Mouse (Mus musculus) left cerebral cortex, adult 11 months (tissue): Measurements from ENCODE around the gene Aldh3b3.
"Not testable (repeated sequence)": the region's sequence is repeated elsewhere in the genome, so short reads cannot be mapped to it uniquely, and the experiment has no call there.

Experiments
- DNase-seq: peaks from one replicate; pipeline ENCODE4 v3.0.0; 2022; ENCODE audit warnings: low spot score

Aldh3b3 gene

DNA sequence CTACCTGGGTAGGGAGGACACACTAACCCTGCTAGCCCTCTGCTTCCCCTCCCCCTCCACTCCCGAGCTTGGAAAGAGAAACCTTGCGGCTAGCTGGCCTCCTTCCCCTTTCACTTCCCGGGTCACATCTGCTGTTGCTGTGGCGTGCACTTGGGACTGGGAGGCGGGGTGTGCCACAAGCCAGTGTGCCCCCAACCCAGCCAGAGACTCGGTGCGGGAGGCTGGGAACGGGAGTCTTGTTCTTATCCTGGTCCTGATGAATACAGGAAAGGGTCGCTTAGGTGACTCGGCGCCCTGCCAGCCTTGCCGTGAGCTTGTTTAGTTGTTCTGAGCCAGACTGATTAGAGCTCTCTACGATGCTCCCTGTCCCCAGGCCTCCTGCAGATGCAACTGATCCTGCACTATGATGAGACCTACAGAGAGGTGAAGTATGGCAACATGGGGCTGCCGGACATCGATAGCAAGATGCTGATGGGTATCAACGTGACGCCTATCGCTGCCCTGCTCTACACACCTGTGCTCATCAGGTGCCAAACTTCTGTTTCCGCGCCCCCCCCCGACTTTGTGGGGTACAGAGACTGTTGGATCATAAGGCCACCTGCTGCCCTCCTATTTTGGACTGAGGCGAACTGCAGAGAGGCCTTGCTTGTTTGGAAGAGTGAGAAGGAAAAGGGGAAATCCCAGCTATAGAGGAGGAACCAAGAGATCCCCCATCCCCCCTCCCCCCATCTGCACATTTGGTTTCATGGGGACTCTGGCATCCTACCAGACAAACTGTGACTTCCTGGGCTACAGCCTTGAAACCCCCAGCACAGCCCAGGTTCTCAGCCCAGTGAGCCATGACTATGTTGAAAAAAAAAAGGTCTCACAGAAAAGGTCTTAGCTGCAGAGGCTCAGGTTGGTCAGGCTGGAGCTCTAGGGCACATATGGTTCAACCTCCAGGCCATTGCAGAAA lies 22.3 kb upstream of the Aldh3b3 start:
- no peak for DNase-seq

DNA sequence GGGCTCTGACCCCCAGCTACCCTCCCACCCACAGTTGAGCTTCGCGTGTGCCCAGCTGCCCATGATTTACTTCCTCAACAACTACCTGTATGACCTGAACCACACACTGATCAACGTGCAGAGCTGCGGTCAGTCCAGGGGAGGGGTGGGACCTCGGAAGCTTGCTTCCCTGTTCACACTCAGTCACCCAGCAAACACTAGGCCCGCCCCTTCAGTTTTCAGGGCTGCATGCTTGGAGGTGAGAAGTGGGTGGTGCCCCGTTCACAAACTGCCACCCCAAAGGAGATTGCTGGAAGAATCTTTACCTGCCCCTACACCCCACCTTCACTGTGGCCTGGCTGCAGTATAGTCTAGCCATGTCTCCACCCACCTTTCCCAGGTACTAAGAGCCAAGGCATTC lies 16.1 kb upstream of the Aldh3b3 start:
- DNase-seq = no peak

DNA sequence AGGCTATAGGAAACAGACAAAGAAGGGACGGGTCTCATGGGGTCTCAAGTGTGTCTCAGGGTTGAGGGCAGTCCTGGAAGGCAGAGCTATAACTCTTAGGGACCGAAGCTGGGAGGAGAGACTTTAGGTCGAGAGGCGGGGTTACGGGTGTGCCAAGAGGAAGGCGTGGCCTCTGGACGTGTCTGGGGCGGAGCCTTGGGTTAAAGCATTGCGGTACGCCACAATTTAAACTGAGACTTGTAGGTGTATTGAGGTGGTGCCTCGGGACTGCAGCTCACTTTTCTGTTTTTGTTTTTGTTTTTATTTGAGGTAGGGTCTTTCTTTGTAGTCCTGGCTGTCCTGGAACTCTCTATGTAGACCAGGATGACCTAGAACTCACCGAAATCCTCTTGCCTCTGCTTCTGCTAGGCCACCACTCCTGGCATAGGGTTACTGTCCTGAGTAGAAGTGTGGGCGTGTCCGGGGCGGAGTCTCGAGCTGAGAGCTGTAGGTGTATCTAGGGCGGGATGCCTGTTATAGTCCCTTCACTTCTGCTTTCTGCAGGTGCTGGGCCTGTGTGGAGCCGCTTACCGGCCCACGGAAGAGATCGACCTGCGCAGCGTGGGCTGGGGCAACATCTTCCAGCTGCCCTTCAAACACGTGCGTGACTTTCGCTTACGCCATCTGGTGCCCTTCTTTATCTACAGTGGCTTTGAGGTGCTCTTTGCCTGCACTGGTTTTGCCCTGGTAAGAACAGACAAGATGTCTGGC lies 15.3 kb upstream of the Aldh3b3 start:
- DNase-seq = no peak

DNA sequence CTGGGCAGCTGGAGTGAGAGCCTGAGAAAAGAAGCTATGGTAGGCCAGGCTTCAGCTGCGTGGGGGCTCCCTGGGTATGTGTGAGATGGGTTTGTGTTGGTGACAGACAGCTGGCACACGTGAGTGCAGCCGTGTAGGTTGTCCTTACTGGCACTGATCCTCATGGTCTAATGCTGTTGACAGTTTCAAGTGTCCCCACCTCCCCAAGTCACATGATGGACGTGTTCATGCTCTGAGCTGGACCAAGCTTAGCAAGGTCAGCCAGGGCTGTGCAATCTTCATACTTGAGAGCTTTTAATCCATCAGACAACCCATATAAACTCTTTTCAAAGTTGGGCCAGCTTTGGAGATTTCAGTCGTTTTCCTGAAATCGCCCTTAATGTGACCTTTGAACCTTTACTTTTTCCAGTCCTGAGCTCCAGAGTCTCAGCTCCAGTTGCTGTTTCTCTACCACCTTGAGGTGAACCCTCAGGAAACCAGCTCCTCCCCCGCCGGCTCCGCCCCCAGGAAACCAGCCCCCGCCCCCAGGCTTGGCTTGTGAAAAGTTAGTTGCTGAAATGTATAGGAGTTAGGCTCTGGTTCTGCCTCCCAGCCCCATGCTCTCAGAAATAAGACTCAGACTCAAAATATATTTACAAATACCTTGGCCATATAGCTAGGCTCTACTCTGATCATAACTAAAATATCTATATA lies 12.4 kb upstream of the Aldh3b3 start:
- no peak for DNase-seq

DNA sequence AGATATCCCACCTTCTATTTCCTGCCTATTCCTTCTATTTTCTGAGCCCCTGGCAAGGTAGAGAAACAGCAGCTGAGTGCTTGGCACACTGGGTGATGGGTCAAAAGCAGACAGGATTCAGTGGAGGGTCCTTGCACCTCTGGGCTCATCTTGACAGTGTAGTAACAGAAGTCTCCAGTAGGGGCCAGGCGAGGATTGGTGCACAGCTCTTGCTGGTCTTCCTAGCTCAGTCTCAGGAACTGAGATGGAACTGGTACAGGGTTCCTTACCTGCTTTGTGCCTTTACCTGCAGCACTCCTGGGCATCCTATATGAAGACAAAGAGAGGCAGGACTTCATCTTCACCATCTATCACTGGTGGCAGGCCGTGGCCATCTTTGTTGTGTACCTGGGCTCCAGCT lies 11.7 kb upstream of the Aldh3b3 start:
- no peak for DNase-seq

DNA sequence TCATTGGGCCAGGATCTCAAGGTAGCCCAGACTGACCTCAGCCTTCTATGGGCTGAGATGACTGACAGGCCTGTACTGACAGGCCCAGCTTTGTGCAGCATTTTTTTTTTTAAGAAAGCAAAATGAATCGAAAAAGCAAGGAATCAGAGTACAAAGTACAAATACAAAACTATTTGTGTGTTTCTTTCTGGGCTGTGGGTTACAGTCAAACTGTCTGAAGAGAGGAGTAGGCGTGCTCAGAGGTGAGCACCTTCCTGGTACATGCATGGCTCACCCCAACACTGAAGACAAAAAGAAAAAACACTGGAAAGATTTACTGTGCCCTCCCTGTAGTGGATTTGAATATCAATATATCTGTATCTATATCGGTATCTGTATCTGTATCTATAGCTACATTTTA lies 10.6 kb upstream of the Aldh3b3 start:
- DNase-seq = no peak

DNA sequence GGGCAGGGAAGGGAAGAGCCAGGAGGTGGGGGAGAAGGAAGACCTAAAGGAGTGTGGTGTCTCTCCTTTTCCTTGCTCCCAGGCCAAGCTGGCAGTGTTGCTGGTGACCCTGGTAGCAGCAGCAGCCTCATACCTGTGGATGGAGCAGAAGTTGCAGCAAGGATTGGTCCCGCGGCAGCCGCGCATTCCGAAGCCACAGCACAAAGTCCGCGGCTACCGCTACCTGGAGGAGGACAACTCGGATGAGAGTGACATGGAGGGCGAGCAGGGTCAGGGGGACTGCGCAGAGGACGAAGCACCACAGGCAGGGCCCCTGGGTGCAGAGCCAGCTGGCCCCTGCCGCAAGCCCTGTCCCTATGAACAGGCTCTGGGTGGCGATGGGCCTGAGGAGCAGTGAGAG lies 9.9 kb upstream of the Aldh3b3 start:
- DNase-seq = no peak

DNA sequence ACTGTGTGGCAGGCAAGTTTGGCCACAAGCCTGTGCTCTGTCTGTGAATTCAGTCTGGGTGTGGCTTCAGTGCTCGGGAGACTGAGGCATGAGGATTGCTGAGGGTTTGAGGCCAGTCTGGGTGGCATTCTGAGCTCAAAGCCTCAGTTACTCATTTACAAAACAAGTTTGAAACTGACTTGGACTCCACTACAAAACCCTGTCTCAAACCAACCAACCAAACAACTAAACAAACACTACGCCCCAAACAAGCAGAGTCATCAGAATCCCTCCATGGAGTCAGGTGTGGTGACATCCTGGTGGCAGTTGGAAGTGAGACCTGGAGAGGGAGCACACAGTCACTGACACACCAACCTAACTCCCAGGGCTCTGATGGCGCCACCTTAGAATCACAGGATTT lies 8.1 kb upstream of the Aldh3b3 start:
- DNase-seq = no peak

DNA sequence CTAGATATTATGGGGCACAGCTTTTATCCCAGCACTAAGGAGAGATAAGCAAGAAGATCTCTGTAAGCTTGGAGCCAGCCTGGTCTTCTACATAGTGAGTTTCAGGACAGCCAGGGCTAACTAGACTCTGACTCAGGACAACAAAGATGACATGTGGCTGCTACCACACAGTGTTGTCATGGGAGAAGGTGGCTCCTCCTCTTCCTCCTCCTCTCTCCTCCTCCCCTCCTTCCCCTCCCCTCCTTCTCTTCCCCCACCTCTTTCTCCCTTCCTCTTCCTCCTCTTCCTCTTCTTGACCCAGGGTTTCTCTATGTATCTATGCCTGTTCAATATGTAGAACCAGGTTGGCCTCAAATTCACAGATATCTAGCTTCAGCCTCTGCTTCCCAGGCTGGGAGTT lies 7.0 kb upstream of the Aldh3b3 start:
- no peak for DNase-seq

DNA sequence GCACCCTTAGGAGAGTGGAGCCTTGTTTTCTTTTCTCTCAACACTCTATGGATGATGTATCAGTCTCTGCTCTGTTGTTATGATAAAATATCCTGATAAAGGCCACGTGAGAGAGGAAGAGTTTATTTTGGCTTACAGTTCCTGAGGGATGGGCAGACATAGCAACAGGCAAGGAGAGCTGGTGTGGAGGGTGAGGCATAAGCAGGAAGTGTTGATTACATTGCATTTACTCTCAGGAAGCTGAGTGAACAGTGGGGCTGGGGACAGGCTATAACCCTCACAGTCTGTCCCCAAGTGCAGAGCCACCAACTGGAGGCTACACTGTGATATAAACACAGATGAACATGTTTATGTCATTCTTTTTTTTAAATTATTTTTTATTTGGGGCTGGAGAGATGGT lies 6.3 kb upstream of the Aldh3b3 start:
- no peak for DNase-seq

DNA sequence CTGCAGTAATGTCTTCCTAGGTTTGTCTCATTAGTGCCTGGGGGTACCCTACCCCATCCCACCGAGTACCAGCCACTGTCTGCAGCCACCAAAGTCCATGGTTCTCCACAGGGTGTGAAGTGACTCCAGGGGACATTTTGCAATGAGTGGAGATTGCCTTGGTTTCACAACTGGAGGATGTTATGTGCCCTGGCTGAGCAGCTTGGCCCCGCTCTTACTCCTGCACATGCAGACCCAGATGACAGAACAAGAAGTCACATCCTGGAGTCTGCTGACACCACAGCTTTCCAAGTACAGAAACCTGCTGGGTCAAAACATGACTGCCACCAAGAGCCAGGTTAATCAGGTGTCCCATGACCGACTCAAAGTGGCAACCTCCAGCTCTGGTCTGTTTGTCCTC lies 3.4 kb upstream of the Aldh3b3 start:
- no peak for DNase-seq

DNA sequence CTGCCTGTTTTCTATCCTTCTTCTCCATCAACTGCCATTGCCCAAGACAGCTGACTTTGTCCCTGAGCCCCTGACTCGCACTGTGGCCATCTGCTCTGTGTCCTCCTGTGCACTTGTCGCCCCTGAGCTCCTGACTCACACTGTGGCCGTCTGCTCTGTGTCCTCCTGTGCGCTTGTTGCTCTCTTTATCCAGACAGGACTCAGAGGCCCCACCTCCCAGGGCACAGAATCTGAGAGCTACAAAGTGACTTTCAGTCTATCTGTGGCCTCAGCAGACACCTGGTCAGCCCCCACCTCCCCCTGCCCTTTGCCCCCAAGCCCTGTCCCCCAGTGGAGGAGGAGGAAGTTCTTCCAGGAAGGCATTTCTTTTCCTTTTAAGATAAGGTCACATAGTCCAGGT lies 2.6 kb upstream of the Aldh3b3 start:
- DNase-seq = no peak

DNA sequence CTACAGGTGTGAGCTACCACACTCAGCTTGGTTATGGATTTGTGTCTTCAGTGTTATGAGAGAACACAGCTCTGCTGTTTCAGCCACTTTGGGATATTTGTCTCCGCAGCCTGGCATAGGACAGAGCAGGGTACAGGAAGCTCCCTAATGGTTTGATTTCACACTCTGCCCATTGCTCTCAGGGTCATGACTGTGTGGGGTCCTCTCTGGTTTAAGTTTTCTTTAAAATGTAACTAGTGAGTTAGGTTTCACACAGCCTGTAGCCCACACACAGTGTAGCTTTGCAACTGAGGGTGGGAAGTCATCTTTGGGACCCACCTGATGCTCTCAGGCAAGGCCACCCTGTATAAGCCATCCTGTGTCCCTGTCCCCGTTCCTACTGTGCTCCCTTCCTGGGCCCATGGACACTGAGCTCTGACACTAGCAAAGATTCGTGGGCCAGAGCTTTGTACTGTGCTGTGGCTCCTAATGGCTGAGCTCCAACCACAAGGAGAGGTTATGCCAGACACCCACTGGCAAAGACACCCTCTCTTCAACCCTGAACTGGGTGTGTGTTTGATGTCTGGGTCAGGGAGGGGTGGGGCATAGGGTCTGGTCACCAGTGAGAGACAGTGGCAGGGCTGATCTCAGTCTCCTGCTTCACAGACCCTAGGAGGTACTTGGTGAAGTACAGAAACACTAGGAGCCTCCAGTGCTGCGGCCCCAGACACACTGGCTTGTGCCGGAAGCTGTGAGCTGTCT lies 979 bp upstream of the Aldh3b3 start:
- DNase-seq = not testable (repeated sequence)

DNA sequence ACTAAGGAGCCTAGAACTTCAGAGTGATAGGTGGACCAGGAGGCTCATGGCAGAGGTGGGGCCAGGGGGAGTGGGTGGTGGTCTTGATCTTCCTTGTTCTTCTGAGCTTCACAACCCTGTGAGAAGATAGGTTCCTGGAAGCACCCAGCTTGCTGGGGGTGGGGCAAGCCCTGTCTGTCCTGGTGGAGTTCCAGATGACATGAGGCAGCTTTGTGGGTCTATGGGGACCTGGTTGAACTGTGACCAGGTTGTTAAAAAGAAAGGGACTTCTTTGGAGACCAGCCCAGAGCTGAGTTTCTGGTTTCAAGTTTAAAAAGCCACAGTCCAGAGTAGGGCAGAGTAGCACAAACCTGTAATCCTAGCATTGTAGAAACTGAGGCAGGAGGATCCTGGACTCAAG lies 585 bp downstream of the Aldh3b3 start:
- DNase-seq = no peak

DNA sequence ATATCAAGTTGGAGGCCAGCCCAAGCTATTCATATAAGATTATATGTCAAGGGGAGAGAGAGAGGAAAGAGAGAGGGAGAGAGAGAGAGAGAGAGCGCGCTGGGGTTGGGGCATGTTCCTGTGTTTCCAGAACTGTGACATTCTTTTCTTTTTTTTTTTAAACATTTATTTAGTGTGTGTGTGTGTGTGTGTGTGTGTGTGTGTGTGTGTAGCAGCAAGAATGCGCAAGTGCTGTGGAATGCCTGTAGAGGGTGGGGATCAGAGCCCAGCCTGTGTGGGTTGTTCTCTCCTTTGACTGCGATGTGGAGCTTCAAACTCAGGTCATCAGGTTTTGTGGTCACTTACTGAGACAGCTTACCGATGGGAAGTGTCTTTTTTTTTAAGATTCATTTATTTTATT lies 1.8 kb downstream of the Aldh3b3 start:
- no peak for DNase-seq

DNA sequence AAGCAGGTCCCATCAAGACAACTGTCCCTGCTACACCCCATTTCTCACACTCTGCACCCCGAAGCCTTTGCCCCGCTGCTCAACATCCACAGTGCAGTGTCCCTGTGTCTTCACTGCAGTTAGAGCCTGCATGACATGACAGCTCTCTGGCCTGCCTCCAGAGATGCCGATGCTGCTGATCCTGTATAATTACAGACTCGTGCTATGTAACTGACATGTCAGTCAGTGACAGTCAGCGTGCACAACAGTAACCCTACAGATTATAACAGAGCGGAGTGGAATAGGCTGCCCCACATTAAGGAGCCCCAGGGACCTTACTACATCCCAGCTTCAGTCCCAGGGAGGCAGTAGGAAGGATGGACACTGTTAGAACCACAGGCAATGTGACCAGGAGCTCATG lies 3.4 kb downstream of the Aldh3b3 start:
- DNase-seq = not testable (repeated sequence)

DNA sequence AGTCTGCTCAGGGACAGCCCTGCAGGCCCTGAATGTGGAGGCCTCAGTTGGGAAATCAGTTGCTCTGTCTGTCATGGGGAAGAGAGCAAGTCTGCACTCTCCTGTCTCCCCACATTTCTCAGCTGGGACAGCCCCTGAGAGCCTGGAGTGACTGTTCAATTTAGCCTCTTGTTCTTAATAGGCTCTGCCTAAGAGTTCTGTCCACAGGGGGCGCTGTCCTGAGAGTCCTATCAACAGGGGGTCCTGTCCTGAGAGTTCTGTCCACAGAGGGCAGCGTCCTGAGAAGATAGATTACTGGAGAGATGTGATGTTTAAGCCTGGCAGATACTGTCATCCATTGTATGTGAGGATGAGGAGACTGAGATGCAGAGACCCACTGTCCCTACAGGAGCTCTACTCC lies 4.0 kb downstream of the Aldh3b3 start:
- DNase-seq = no peak

DNA sequence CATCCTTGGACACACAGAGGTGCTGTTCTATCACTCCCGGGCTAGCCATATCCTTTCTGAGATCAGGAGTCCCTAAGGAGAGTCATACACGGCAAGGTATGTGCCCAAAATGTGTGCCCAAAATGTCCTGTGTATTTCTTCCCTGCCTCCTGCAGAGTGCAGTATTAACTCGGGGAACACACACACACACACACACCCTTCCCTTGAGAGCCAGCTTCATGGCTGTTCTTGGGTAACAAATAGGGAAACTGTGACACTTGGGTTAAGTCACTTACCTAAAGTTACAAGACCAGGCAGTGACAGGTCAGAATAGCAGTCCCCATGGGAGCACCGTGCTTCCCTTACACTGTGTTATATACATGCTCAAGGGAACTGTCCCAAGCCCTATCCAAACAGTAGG lies 5.6 kb downstream of the Aldh3b3 start:
- no peak for DNase-seq

DNA sequence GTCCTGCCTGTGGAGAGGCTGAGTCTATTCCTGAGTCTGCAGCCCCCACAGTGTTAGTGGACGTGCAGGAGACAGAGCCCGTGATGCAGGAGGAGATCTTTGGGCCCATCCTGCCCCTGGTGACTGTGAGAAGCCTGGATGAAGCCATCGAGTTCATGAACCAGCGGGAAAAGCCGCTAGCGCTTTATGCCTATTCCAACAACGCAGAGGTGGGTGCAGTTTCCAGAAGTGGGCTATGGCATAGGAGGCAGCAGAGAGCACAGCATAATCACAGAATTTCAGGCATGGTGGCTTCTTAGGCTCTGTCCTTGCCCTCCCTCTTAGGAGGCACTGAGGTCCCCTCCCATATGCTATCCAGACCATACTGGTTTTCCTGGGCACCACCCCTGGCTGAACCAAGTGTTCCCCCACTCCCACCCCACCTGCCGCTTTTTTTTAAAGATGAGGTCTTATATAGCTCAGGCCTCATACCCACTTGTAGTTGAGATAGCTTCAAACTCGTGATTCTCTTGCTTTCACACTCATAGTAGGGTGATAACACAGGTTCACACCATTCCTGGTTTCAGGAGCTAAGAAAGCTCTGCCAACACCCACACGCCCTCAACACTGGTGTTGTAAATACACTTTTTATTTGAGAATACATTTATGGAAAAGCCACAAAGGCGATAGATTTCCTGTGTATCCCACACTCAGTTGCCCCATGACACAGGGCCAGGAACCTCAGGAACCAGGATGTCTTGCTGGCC lies 8.1 kb downstream of the Aldh3b3 start:
- DNase-seq = no peak

DNA sequence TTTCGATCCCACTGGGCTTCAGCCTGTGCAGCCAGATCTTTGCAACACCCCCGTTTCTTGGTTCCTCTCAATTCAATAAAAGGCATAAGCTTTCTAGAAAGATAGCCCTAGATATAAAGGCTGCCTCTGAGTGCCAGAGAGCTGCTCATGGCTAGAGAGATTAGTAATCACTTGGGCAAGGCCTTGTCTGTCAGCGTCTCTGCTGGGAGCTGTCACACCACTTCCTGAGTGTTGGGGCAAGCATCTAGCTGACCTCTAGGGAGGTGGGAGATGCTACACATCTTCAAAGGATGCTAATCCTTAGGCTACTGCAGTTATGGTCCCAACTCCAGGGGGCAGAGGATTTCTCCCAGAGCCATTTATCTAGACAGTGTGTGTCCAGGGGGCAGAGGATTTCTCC lies 8.8 kb downstream of the Aldh3b3 start:
- no peak for DNase-seq

DNA sequence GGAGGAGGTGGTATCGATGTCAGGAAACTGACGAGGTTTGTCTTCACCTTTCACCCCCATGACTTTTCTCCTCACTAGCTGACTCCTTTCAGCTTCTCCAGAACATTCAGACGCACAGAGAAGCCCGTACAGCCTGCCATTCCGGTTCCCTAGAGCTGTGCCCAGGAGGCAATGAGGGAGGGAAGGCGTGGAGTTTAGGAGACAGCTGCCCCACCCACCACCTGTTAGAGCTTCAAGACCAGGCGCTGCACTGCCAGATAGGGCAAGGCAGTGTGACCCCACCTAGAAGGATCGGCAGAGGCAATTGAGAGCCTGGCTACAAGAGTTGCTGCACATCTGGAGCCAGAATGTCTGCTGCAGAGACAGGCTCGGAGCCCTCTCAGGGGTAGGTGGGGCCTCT lies 13.8 kb downstream of the Aldh3b3 start, which contains the start of gene Aldh3b2:
Aldh3b2 (plus strand) TSS at position 100 of the 400 bp plus-strand sequence.
- DNase-seq = no peak
